Mouse (Mus musculus) G1E-ER4 (cell line): Measurements from ENCODE around the gene Dnah2. TPM values are rescaled to one million over a fixed set of nuclear protein-coding genes. Genes with fewer than 3 reads are reported as not detected.

Experiments
- GATA1 ChIP-seq: IDR thresholded peaks from one replicate; pipeline ENCODE4 v1.8.0; 2012; ENCODE audit warnings: low read length, inconsistent platforms
- polyA plus RNA-seq: library from polyadenylated mRNA; stranded (reverse); fragments of >175 nt; gene quantifications from 2 replicates; pipeline ENCODE4 v1.2.3, GENCODE M21; 2012

The Dnah2 gene
- polyA plus RNA-seq, 1 experiment, result 0.01 TPM

GRCm38 (mm10) chr11:69516661-69517060 lies 32.2 kb downstream of the Dnah2 start:
- TF ChIP-seq GATA1, result no peak

DNA sequence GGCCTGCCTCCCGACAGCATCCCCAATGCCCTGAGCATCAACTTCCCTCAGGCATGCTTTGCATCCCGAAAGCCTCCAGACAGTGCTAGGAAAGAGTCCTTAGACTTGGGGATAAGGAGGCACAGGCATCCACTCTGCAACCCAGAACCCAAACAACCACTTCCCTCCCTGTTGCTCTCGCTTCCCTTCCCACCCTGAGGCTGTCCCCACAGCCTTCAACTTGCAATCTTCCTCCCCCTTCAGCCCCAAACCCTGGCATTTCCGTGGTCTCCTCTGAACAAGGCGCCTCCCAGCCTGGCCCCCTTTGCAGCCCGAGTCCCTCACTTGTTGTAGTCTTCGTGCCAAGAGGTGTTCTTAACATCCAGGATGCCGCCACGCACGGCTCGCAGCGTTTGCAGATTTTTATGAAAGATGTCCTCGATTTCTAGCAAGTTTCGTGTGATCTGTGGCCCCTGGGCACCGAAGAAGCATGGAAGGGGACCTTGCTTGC lies 32.7 kb downstream of the Dnah2 start:
- TF ChIP-seq GATA1, result no peak

DNA sequence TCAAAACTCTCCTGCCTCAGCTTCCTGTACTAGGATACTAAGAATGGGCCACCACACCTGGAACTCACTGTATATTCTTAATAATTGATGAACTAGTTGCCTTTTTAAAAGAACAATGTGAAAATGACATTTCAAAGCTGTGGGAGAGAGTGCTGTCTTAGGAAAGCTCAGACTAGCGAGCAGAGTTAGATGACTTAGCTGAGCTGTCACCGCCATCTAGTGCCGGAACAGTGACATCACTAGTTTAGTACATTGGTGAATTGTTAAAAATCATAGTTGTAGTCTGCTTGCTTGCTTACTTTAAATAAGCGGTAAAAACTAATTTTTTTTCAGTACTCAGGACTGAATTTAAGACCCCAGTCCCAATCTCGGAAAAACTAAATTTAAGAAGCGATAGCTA lies 35.1 kb downstream of the Dnah2 start:
- TF ChIP-seq GATA1, result no peak

- peak; percentile 92 for TF ChIP-seq GATA1
Measured at GRCm38 (mm10) chr11:69510796-69511496, 38.0 kb downstream of the Dnah2 start.

GRCm38 (mm10) chr11:69503863-69504280 lies 45.0 kb downstream of the Dnah2 start:
- no peak for TF ChIP-seq GATA1

DNA sequence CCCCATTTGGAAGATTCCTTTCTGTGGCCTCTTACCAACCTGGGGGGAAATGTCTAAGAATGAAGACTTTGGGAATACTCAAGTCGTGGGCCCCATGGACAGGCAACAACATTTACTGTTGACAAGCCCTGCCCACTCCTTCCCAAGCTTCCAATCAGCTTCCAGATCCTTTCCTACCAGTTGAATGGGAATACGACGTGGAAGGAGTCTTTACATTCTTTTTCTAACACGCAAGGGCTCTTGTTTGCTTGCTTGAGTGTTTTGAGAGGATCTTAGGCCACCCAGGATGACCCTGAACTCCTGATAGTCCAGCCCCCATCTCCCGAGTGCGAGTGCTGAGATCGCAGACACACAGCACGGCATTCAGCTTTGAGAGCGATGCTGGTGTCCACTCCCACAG lies 47.4 kb downstream of the Dnah2 start:
- TF ChIP-seq GATA1, result no peak

GRCm38 (mm10) chr11:69499140-69499539 lies 49.8 kb downstream of the Dnah2 start:
- no peak for TF ChIP-seq GATA1

DNA sequence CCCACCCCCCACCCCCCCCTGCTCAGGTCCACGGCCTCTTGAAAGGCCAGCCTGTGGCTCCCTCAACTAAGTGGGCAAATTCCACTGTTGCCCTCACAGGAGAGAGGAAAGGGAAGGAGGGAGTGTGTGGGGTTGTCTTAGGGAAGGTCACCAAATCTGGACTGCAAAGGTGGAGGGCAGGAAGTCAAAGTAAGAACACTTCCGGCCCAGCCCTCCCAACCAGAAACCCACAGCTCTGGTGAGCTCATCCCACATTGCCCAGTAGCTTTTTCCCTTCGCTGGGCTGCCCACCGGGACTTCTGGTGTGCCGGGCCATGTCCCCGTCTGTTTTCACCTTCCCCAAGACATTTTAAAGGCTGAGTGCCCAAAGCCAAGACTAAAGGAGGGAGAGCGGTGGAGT lies 57.2 kb downstream of the Dnah2 start:
- no peak for TF ChIP-seq GATA1

DNA sequence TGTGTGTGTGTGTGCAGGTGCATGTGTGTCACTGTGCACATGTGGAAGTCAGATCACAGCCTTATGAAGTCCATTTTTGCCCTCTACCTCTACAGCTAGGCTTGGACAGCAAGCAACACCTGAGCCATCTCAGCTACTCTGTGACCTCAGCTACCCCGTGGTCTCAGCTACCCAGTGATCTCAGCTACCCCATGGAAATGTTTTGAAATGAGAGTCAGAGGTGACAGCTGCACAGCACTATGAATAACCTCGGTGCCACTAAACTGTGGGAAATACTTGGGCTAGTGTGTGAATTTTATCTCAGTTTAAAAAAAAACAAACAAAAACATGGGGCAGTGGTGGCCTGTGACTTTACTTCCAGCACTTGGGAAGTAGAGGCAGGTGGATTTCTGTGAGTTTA lies 58.0 kb downstream of the Dnah2 start:
- no peak for TF ChIP-seq GATA1

DNA sequence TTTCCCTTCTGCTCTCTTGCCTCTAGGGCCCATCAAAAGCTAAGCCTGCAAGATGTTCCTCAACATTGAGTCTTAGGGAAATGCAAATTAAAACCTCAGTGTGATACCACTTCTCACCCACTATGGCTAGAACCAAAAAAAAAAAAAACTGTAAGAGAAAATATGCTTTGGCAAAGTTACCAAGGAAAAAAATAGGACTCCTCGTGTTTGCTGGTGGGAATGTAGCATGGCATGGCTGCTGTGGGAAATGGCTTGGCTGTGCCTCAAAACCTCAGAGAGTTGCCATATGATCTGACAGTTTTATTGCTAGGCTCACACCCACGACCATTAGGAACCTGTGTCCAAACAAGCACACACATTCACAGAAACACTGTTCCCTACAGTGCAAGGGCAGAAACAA lies 61.4 kb downstream of the Dnah2 start:
- no peak for TF ChIP-seq GATA1

GRCm38 (mm10) chr11:69477645-69478044 lies 71.3 kb downstream of the Dnah2 start:
- TF ChIP-seq GATA1, result no peak

DNA sequence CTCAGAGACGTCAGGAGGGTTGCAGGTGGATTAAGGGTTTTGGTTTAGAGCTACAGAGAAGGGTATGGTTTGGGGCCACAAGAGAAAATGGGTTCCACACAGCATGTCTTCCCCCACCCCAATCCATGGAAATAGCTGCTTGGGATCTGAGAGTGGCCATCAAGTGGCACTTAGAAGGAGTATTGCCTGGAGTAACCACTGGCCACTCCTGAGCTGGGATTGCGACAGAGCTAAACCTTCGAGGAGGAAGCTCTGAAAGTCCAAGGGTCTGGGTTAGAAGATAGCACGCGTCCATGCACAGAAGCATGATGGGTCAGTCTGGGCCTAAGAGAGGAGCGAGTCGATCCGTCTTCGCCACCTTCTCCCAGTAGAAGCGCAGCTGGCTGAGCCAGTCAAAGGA lies 72.1 kb downstream of the Dnah2 start:
- TF ChIP-seq GATA1, result no peak

DNA sequence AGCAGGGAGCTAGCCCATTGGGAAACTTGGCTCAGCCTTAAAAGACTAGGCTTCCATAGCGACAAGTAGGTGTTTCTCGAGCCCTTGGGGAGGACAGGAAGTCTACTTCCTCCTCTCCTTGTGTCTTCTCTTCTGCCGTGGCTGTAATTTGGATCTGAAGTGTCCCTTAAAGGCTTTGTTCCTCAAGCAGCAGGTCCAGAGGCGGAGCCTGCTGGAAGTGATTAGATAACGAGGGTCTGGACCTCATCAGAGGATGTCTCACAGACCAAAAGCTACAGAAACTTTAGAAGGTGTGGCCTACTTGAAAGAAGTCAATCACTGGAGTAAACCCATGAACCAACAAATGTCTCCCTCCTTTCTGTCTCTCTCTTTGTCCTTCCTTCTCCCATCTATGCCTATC lies 74.2 kb downstream of the Dnah2 start:
- no peak for TF ChIP-seq GATA1

DNA sequence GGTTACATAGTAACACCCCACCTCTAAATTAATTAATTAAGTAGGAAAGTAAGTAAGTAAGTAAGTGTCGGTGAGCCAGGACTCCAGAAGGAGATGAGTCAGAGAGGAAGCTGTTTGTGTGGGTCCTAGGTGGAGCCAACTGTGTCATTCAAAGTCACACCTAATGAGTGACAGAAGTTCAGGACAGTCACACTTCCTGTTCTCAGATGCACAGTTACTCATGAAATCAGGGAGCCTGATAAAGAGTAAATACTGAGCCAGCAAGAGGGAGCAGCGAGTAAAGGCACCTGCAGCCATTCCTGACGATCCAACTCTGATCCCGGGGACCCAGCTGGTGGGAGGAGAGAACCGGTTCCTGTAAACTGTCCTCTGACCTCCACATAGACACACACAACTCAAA lies 76.2 kb downstream of the Dnah2 start:
- no peak for TF ChIP-seq GATA1

DNA sequence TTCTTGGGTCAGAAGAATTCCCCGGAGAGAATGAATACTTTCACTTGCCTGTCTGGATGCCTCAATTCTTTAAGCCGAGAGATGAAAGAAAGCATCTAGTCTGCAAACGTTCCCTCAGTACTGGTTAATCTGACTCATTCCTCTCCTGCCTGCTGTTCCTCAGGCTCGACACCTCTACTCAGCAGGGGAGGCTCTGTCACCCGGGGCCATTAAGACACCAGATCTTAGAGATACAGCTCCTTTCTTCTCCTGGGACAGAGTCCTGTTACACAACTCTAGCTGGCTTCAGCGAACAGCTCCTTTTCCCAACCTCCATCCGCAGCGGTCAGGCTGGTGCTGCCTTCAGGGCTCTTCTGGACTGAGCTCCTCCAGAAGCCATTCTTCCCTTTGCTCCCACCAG lies 77.4 kb downstream of the Dnah2 start:
- no peak for TF ChIP-seq GATA1

GRCm38 (mm10) chr11:69469301-69469700 lies 79.6 kb downstream of the Dnah2 start:
- no peak for TF ChIP-seq GATA1

DNA sequence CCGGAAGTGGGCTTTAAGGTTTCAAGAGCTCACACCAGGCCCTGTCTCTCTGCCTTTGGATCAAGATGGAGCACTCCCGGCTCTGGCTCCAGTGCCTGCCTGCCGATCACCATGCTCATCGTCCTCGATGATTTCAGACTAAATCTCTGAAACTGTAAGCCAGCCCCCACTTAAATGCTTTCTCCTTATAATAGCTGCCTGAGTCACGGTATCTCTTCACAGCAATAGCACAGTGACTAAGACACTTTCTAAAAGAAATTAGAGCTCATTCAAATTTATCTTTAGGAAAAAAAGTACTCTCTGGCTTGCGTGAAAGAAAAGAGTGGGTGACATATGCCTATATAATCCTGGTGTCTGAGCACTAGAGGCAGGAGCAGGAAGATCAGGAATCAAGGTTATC lies 84.9 kb downstream of the Dnah2 start:
- no peak for TF ChIP-seq GATA1

GRCm38 (mm10) chr11:69461568-69461967 lies 87.3 kb downstream of the Dnah2 start:
- TF ChIP-seq GATA1, result no peak
